Mouse (Mus musculus): ENCODE results near the gene Bpifc. TPM values are rescaled to one million over a fixed set of nuclear protein-coding genes. Genes with fewer than 3 reads are reported as not detected.

The Bpifc gene
- polyA plus RNA-seq (2012; ENCODE audit: low replicate concordance): not detected in 2 replicates

GRCm38 (mm10) chr10:86011781-86012180 is at the start of gene Bpifc:
Gene Bpifc (minus strand): TSS chr10:86011895.

GRCm38 (mm10) chr10:86021749-86022473 is 10.2 kb upstream of the Bpifc start, which contains the start of gene Fbxo7:
Gene Fbxo7 (plus strand): TSS chr10:86021972.

DNA sequence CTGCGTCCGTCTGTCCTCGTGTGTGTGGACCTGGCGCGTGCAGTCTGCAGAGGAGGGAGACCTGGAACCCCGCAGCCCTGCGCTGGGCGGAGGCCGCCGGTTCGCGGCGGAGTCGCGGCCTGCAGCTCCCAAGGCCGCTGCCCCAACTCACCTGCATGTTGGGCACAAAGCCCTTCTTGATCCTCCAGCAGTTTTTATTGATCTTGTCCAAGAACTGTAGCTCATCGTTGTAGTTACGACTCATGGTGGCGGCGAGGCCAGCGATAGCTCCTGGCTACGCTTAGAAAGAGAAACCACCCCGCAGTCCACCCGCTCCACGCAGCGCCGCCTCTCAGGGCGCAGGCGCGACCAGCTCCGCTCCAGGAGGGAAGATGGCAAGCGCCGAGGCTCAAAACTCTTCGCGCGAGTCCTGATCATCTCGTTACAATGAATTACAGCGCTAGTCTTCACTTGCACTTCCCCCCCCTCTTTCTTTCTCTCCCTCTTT is 54.2 kb downstream of the Bpifc start, which contains the start of gene Rtcb:
Gene Rtcb (minus strand): TSS at position 360 of the 487 bp plus-strand sequence.

DNA sequence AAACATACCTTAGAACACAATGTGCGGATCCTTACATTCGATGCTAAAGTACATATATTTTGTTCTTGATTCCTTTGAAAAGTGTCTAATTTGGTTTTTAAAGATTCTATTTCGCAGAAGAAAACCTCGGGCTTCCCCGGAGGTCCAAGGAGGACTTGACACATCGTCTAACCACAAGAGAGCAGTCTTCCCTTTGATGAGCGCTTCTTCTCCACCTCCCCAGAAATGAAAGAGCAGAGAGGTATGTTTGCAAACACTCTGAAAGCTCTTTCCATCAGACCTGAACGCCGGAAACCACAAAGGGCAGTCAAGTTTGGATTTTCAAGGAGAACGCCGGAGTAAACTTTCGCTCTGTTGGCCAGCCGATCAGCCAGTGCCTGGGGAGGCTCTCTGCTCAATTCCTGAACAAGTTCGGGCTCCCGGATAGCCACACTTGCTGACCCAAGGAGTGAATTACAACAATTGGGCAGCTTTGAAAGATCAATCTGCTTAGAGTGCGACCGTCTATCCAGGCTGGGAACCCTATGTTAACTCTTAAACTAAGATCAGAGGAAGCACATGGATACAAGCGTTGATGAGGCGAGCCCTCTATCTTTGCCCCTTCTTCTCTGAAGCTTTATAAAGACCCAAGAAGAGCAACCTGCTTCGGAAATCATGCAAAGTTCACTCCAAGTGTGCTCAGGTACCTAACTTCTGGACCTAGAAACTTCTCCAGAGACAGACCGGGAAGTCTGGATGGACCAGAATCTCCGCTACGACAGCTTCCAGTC is 83.8 kb downstream of the Bpifc start, which contains the start of gene Ascl4:
Gene Ascl4 (plus strand): TSS at position 6 of the 770 bp plus-strand sequence.

DNA sequence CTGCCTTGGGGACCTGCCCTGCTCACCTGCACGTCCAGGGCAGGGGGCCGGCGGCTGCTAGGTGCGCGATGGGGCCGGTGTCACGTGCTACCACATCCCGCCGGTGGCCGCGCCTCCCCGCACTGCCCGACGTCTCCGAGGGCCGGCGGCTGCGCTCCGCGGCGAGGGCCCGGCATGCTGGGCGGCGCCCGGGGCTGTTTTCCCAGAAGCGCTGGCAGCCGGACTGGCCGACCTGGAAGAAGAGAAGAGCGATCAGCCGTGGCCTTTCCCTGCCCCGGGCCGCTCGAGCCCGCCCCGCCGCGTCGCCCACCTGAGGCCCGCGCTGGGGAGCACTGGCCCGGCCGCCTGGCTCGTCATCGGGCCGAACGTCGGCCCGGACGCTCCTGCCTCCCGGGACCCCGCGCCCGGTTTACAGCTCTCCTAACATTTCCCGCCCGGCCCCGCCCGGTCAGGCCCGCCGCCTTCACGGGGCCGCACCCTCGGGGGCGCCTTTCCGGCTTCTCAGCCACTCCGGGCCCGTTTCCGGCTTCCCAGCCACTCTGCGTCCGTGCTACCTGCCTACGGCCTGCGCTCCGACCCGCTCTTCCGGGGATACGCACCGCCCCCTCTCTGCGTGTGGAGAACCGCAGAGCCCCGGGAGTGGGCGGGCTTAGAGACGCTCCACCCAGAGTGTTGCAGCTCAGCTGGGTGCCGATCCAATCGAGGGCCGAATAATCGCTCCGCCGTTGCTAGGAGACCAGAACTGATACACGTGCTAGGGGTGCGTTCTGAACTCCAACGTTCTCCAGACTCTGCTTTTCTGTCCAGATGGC is 95.0 kb downstream of the Bpifc start, which contains the start of gene Prdm4:
Gene Prdm4 (minus strand): TSS at position 645 of the 812 bp plus-strand sequence.

Other genes starting within 250 kb of the Bpifc start
- 7.8 and 10.7 TPM in 2 replicates for gene Pwp1, start 182.4 kb downstream of the Bpifc start, polyA plus RNA-seq (2012; ENCODE audit: low replicate concordance)
- 13.0 and 16.5 TPM in 2 replicates for gene Prdm4, start 94.8 kb downstream of the Bpifc start, polyA plus RNA-seq (2012; ENCODE audit: low replicate concordance)
- 0.31 TPM in 1 of 2 replicates, not detected in the other for gene Ascl4, start 84.2 kb downstream of the Bpifc start, polyA plus RNA-seq (2012; ENCODE audit: low replicate concordance)
- gene Rtcb, start 54.1 kb downstream of the Bpifc start, polyA plus RNA-seq (2012; ENCODE audit: low replicate concordance): 9.0 and 34.3 TPM in 2 replicates
- gene Fbxo7, start 10.1 kb upstream of the Bpifc start, polyA plus RNA-seq (2012; ENCODE audit: low replicate concordance): 30.7 and 40.8 TPM in 2 replicates